Mouse (Mus musculus) midbrain, embryonic 16.5 days (tissue): ENCODE results near the gene Atp5b. TPM values are rescaled to one million over a fixed set of nuclear protein-coding genes. Genes with fewer than 3 reads are reported as not detected.
A peak's percentile ranks its signal among the peaks of the same experiment; 100 is the strongest.

Source experiments
- ATAC-seq: fragments of 200-750 bp; cut with Nextera tagmentation; 2 replicates; pipeline ENCODE4 v1.8.0; 2017; ENCODE audit warnings: moderate TSS enrichment
- H3K27ac ChIP-seq: fragments of 300-500 bp; sonication (generic); 2 replicates; pipeline ENCODE4 v1.5.1; 2014; ENCODE audit warnings: mild to moderate bottlenecking, low read length, mixed read lengths
- H3K27me3 ChIP-seq: fragments of 300-500 bp; sonication (generic); 2 replicates; pipeline ENCODE4 v1.6.1; 2014; ENCODE audit warnings: low read depth, low read length, mixed read lengths; ENCODE audit not compliant: control insufficient read depth, insufficient read depth
- H3K36me3 ChIP-seq: fragments of 300-500 bp; sonication (generic); 2 replicates; pipeline ENCODE4 v1.6.1; 2014; ENCODE audit warnings: mild to moderate bottlenecking, low read length, moderate library complexity, mixed read lengths; ENCODE audit not compliant: control insufficient read depth, insufficient read depth
- H3K4me1 ChIP-seq: fragments of 300-500 bp; sonication (generic); 2 replicates; pipeline ENCODE4 v1.6.1; 2014; ENCODE audit warnings: mild to moderate bottlenecking, low read length, mixed read lengths; ENCODE audit not compliant: control insufficient read depth, insufficient read depth
- H3K4me2 ChIP-seq: fragments of 300-500 bp; sonication (generic); 2 replicates; pipeline ENCODE4 v1.6.1; 2014; ENCODE audit warnings: mild to moderate bottlenecking, low read length, mixed read lengths
- H3K4me3 ChIP-seq: fragments of 300-500 bp; sonication (generic); 2 replicates; pipeline ENCODE4 v1.5.1; 2014; ENCODE audit warnings: low read depth, mild to moderate bottlenecking, low read length, moderate library complexity, mixed read lengths
- H3K9ac ChIP-seq: fragments of 300-500 bp; sonication (generic); 2 replicates; pipeline ENCODE4 v1.6.1; 2014; ENCODE audit warnings: low read depth, low read length, mixed read lengths
- H3K9me3 ChIP-seq: fragments of 300-500 bp; sonication (generic); replicated peaks from 2 replicates; pipeline ENCODE4 v1.6.1; 2014; ENCODE audit warnings: mild to moderate bottlenecking, low read length, mixed read lengths; ENCODE audit not compliant: control insufficient read depth, poor library complexity, severe bottlenecking
- WGBS: fragments of 180-500 bp; shearing (Covaris S2); extraction: QIAGEN DNeasy Blood & Tissue Kit; methylation state at CpG from one replicate; pipeline ENCODE4 v1.1.7; 2014; 5-methylcytosine and 5-hydroxymethylcytosine counted together
- polyA plus RNA-seq: library from polyadenylated mRNA; unstranded; fragments of >200 nt; fragmentation: Nextera tagmentation; extraction: Ambion mirVana; gene quantifications from 2 replicates; pipeline ENCODE4 v1.2.1, GENCODE M21; 2015

The Atp5b gene
- 2,034 and 2,090 TPM in 2 replicates for polyA plus RNA-seq

GRCm38 (mm10) chr10:128082880-128083421 lies at the start of gene Atp5b:
Gene Atp5b (plus strand): TSS chr10:128083273.
- H3K4me1 ChIP-seq, result peaks cover 18% of the 10 kb centered on the region
- peak within 1 kb of the TSS; percentile 93 for H3K27ac ChIP-seq
- H3K27me3 ChIP-seq, result no peaks in the 10 kb centered on the region
- peaks cover 26% of the 10 kb centered on the region for H3K36me3 ChIP-seq
- peak; percentile 99 for ATAC-seq
- under 1% methylated on average over 34 of the region's 34 CpGs for WGBS
- H3K9me3 ChIP-seq, result no peaks in the 10 kb centered on the region
- H3K4me3 ChIP-seq, result peak within 1 kb of the TSS; percentile 91
- H3K9ac ChIP-seq, result peak within 1 kb of the TSS; percentile 98
- peak within 1 kb of the TSS; percentile 71 for H3K4me2 ChIP-seq

GRCm38 (mm10) chr10:128036746-128037425 lies 46.2 kb upstream of the Atp5b start:
- WGBS, result 3% methylated on average over 10 of the region's 10 CpGs

GRCm38 (mm10) chr10:128037921-128038320 lies 45.2 kb upstream of the Atp5b start:
- Histone ChIP-seq H3K4me1 (peaks cover 25% of the 10 kb centered on the region), H3K27me3 (no peaks in the 10 kb centered on the region), H3K27ac (no peak overlapping the region), H3K9ac (no peak overlapping the region), H3K9me3 (no peaks in the 10 kb centered on the region), H3K4me2 (peak overlapping the region; percentile 17; the same call in 1 of the 2 replicates), H3K4me3 (no peak overlapping the region), H3K36me3 (peaks cover 7% of the 10 kb centered on the region; the same call in 1 of the 2 replicates)
- WGBS, result 48% methylated on average over 3 of the region's 3 CpGs
- no peak for ATAC-seq

More at GRCm38 (mm10) chr10:128036746-128037425, 46.2 kb upstream of the Atp5b start:
- ATAC-seq, result no peak
- peak overlapping the region; percentile 98 for H3K4me3 ChIP-seq
- no peaks in the 10 kb centered on the region for H3K27me3 ChIP-seq
- H3K4me1 ChIP-seq, result peaks cover 25% of the 10 kb centered on the region
- peak overlapping the region; percentile 99 for H3K9ac ChIP-seq
- H3K9me3 ChIP-seq, result no peaks in the 10 kb centered on the region
- H3K27ac ChIP-seq, result peak overlapping the region; percentile 92; the same call in 1 of the 2 replicates
- peak overlapping the region; percentile 91 for H3K4me2 ChIP-seq
- peaks cover 7% of the 10 kb centered on the region; the same call in 1 of the 2 replicates for H3K36me3 ChIP-seq

GRCm38 (mm10) chr10:128039167-128039566 lies 43.9 kb upstream of the Atp5b start:
- Histone ChIP-seq H3K9me3 (no peaks in the 10 kb centered on the region), H3K4me1 (peaks cover 25% of the 10 kb centered on the region), H3K4me2 (no peak overlapping the region), H3K9ac (no peak overlapping the region), H3K27ac (no peak overlapping the region), H3K4me3 (no peak overlapping the region), H3K27me3 (no peaks in the 10 kb centered on the region), H3K36me3 (peaks cover 9% of the 10 kb centered on the region; the same call in 1 of the 2 replicates)
- ATAC-seq, result no peak
- WGBS, result 81% methylated on average over 5 of the region's 5 CpGs

- Histone ChIP-seq H3K4me3 (no peak overlapping the region), H3K4me2 (no peak overlapping the region), H3K9ac (no peak overlapping the region), H3K27me3 (no peaks in the 10 kb centered on the region), H3K9me3 (no peaks in the 10 kb centered on the region), H3K27ac (no peak overlapping the region), H3K4me1 (peaks cover 21% of the 10 kb centered on the region), H3K36me3 (peaks cover 9% of the 10 kb centered on the region; the same call in 1 of the 2 replicates)
- WGBS, result 76% methylated on average over 3 of the region's 3 CpGs
- ATAC-seq, result no peak
Observed at GRCm38 (mm10) chr10:128039858-128040257, 43.2 kb upstream of the Atp5b start.

- Histone ChIP-seq H3K4me1 (peaks cover 20% of the 10 kb centered on the region), H3K36me3 (peaks cover 9% of the 10 kb centered on the region; the same call in 1 of the 2 replicates), H3K9ac (no peak overlapping the region), H3K9me3 (no peaks in the 10 kb centered on the region), H3K4me3 (no peak overlapping the region), H3K27me3 (no peaks in the 10 kb centered on the region), H3K27ac (no peak overlapping the region), H3K4me2 (no peak overlapping the region)
- 90% methylated on average over 5 of the region's 5 CpGs for WGBS
- ATAC-seq, result no peak
Observed at GRCm38 (mm10) chr10:128040293-128040692, 42.8 kb upstream of the Atp5b start.

- Histone ChIP-seq H3K4me2 (no peak overlapping the region), H3K4me1 (peaks cover 19% of the 10 kb centered on the region), H3K9me3 (no peaks in the 10 kb centered on the region), H3K27ac (no peak overlapping the region), H3K27me3 (no peaks in the 10 kb centered on the region), H3K9ac (no peak overlapping the region), H3K4me3 (no peak overlapping the region), H3K36me3 (peaks cover 18% of the 10 kb centered on the region)
- ATAC-seq, result no peak
- WGBS, result 81% methylated on average over 4 of the region's 4 CpGs
Observed at GRCm38 (mm10) chr10:128041636-128042035, 41.4 kb upstream of the Atp5b start.

- 90% methylated on average over 3 of the region's 3 CpGs for WGBS
- Histone ChIP-seq H3K4me1 (peaks cover 11% of the 10 kb centered on the region), H3K9me3 (no peaks in the 10 kb centered on the region), H3K4me2 (no peak overlapping the region), H3K36me3 (peaks cover 23% of the 10 kb centered on the region), H3K27ac (no peak overlapping the region), H3K27me3 (no peaks in the 10 kb centered on the region), H3K4me3 (no peak overlapping the region), H3K9ac (no peak overlapping the region)
- no peak for ATAC-seq
Observed at GRCm38 (mm10) chr10:128042466-128042865, 40.6 kb upstream of the Atp5b start.
